Mouse (Mus musculus) megakaryocyte, adult 5-6 weeks (primary cell): Measurements from ENCODE around the gene Abhd17a. TPM values are rescaled to one million over a fixed set of nuclear protein-coding genes. Genes with fewer than 3 reads are reported as not detected.

Source experiments
- ATAC-seq: 2 replicates; pipeline ENCODE4 v1.8.0; 2016; ENCODE audit warnings: mild to moderate bottlenecking, inconsistent platforms; ENCODE audit not compliant: poor library complexity, severe bottlenecking
- total RNA-seq, 2 experiments: library from RNA; stranded (forward) in 1 of 2; stranded (reverse) in 1 of 2; fragments of 153-499, 151-499 nt in 1 of 2; fragments of 221-1000, 200-1000 nt in 1 of 2; gene quantifications; 2 replicates each; pipeline versions ENCODE4 v1.2.3 to v1.2.4; 2015 to 2017

The Abhd17a gene
- total RNA-seq, 2 experiments from 2014 or later, result 31.6 to 82.1 TPM

GRCm38 (mm10) chr10:80552364-80552763 lies 37.8 kb downstream of the Abhd17a start:
- ATAC-seq, result no peak

- no peak for ATAC-seq
These were observed 40.9 kb downstream of the Abhd17a start for GRCm38 (mm10) chr10:80549279-80549678.

- ATAC-seq, result peak; percentile 79
These were observed 41.6 kb downstream of the Abhd17a start for GRCm38 (mm10) chr10:80548428-80549006.

GRCm38 (mm10) chr10:80547539-80547938 lies 42.6 kb downstream of the Abhd17a start:
- no peak for ATAC-seq

- no peak for ATAC-seq
These were observed 43.2 kb downstream of the Abhd17a start for GRCm38 (mm10) chr10:80546945-80547344.

GRCm38 (mm10) chr10:80545590-80545989 lies 44.6 kb downstream of the Abhd17a start:
- no peak for ATAC-seq

GRCm38 (mm10) chr10:80543873-80544272 lies 46.3 kb downstream of the Abhd17a start:
- ATAC-seq, result no peak

GRCm38 (mm10) chr10:80539493-80539892 lies 50.6 kb downstream of the Abhd17a start:
- no peak for ATAC-seq

GRCm38 (mm10) chr10:80538710-80539394 lies 51.3 kb downstream of the Abhd17a start, which contains the start of gene Atp8b3:
Atp8b3 (minus strand) TSS chr10:80539124.
- peak; percentile 91 for ATAC-seq

- ATAC-seq, result no peak
These were observed 52.0 kb downstream of the Abhd17a start for GRCm38 (mm10) chr10:80538180-80538579.

- no peak for ATAC-seq
These were observed 54.4 kb downstream of the Abhd17a start for GRCm38 (mm10) chr10:80535711-80536110.

- peak; percentile 28; the same call in 1 of the 2 replicates for ATAC-seq
These were observed 55.1 kb downstream of the Abhd17a start for GRCm38 (mm10) chr10:80535071-80535470.

GRCm38 (mm10) chr10:80533704-80534103 lies 56.4 kb downstream of the Abhd17a start:
- ATAC-seq, result 0 out of 2 replicates have a peak, but pooled peaks have one; percentile 16

Other genes starting within 250 kb of the Abhd17a start
- gene Adamtsl5, start 241.9 kb downstream of the Abhd17a start, total RNA-seq (2015), result 0.07 TPM in 1 of 2 replicates, not detected in the other
- not detected in 2 replicates for gene Adamtsl5, start 241.9 kb downstream of the Abhd17a start, total RNA-seq (2017)
- not detected in 2 replicates for gene Plk5, start 233.9 kb downstream of the Abhd17a start, total RNA-seq (2015)
- gene Plk5, start 233.9 kb downstream of the Abhd17a start, total RNA-seq (2017), result not detected in 2 replicates
- 2.4 and 2.6 TPM in 2 replicates for gene Mex3d, start 202.7 kb downstream of the Abhd17a start, total RNA-seq (2015)
- gene Mex3d, start 202.7 kb downstream of the Abhd17a start, total RNA-seq (2017), result 2.6 and 5.0 TPM in 2 replicates
- gene Mbd3, start 190.8 kb downstream of the Abhd17a start, total RNA-seq (2015), result 38.8 and 40.6 TPM in 2 replicates
- 39.8 and 40.0 TPM in 2 replicates for gene Mbd3, start 190.8 kb downstream of the Abhd17a start, total RNA-seq (2017)
- gene Uqcr11, start 183.5 kb downstream of the Abhd17a start, total RNA-seq (2015), result 107 and 108 TPM in 2 replicates
- gene Uqcr11, start 183.5 kb downstream of the Abhd17a start, total RNA-seq (2017), result 122 and 129 TPM in 2 replicates
- 17.2 and 20.3 TPM in 2 replicates for gene Tcf3, start 156.7 kb downstream of the Abhd17a start, total RNA-seq (2015)
- 22.4 and 24.2 TPM in 2 replicates for gene Tcf3, start 156.7 kb downstream of the Abhd17a start, total RNA-seq (2017)
- gene Onecut3, start 95.5 kb downstream of the Abhd17a start, total RNA-seq (2015), result not detected in 2 replicates
- gene Onecut3, start 95.5 kb downstream of the Abhd17a start, total RNA-seq (2017), result not detected in 2 replicates
- not detected in 2 replicates for gene Atp8b3, start 51.2 kb downstream of the Abhd17a start, total RNA-seq (2015)
- gene Atp8b3, start 51.2 kb downstream of the Abhd17a start, total RNA-seq (2017), result not detected in 2 replicates
- 35.9 and 41.5 TPM in 2 replicates for gene Rexo1, start 28.8 kb downstream of the Abhd17a start, total RNA-seq (2015)
- 19.4 and 19.9 TPM in 2 replicates for gene Rexo1, start 28.8 kb downstream of the Abhd17a start, total RNA-seq (2017)
- gene Klf16, start 13.0 kb downstream of the Abhd17a start, total RNA-seq (2015), result 2.6 and 3.3 TPM in 2 replicates
- gene Klf16, start 13.0 kb downstream of the Abhd17a start, total RNA-seq (2017), result 3.9 and 5.3 TPM in 2 replicates
- 16.9 and 22.3 TPM in 2 replicates for gene Scamp4, start 12.5 kb upstream of the Abhd17a start, total RNA-seq (2015)
- 4.8 and 11.4 TPM in 2 replicates for gene Scamp4, start 12.5 kb upstream of the Abhd17a start, total RNA-seq (2017)
- 0.91 and 1.1 TPM in 2 replicates for gene Adat3, start 12.5 kb upstream of the Abhd17a start, total RNA-seq (2015)
- 3.8 TPM in 1 of 2 replicates, not detected in the other for gene Adat3, start 12.5 kb upstream of the Abhd17a start, total RNA-seq (2017)
- gene Gm49322, start 15.7 kb upstream of the Abhd17a start, total RNA-seq (2015), result 0.54 TPM in 1 of 2 replicates, not detected in the other
- gene Gm49322, start 15.7 kb upstream of the Abhd17a start, total RNA-seq (2017), result 0.15 and 0.89 TPM in 2 replicates
- 34.5 and 46.0 TPM in 2 replicates for gene Csnk1g2, start 32.5 kb upstream of the Abhd17a start, total RNA-seq (2015)
- 127 and 144 TPM in 2 replicates for gene Csnk1g2, start 32.5 kb upstream of the Abhd17a start, total RNA-seq (2017)
- gene Btbd2, start 66.7 kb upstream of the Abhd17a start, total RNA-seq (2015), result 8.4 and 10.3 TPM in 2 replicates
- 16.5 and 30.1 TPM in 2 replicates for gene Btbd2, start 66.7 kb upstream of the Abhd17a start, total RNA-seq (2017)
- 53.5 and 61.1 TPM in 2 replicates for gene Mknk2, start 87.8 kb upstream of the Abhd17a start, total RNA-seq (2015)
- gene Mknk2, start 87.8 kb upstream of the Abhd17a start, total RNA-seq (2017), result 63.3 and 74.8 TPM in 2 replicates
- gene Mob3a, start 111.6 kb upstream of the Abhd17a start, total RNA-seq (2015), result 61.8 and 72.0 TPM in 2 replicates
- gene Mob3a, start 111.6 kb upstream of the Abhd17a start, total RNA-seq (2017), result 65.0 and 77.3 TPM in 2 replicates
- 11.3 and 14.2 TPM in 2 replicates for gene Izumo4, start 111.8 kb upstream of the Abhd17a start, total RNA-seq (2015)
- 4.4 and 6.6 TPM in 2 replicates for gene Izumo4, start 111.8 kb upstream of the Abhd17a start, total RNA-seq (2017)
- gene Ap3d1, start 151.9 kb upstream of the Abhd17a start, total RNA-seq (2015), result 42.6 and 52.4 TPM in 2 replicates
- 48.6 and 62.0 TPM in 2 replicates for gene Ap3d1, start 151.9 kb upstream of the Abhd17a start, total RNA-seq (2017)
- 19.5 and 23.0 TPM in 2 replicates for gene Dot1l, start 164.9 kb upstream of the Abhd17a start, total RNA-seq (2015)
- 6.9 and 9.8 TPM in 2 replicates for gene Dot1l, start 164.9 kb upstream of the Abhd17a start, total RNA-seq (2017)
- gene Sf3a2, start 207.9 kb upstream of the Abhd17a start, total RNA-seq (2015), result 45.8 and 46.6 TPM in 2 replicates
- gene Sf3a2, start 207.9 kb upstream of the Abhd17a start, total RNA-seq (2017), result 13.1 and 20.4 TPM in 2 replicates
- 82.4 and 84.3 TPM in 2 replicates for gene Plekhj1, start 208.3 kb upstream of the Abhd17a start, total RNA-seq (2015)
- gene Plekhj1, start 208.3 kb upstream of the Abhd17a start, total RNA-seq (2017), result 35.5 and 43.5 TPM in 2 replicates
- not detected in 2 replicates for gene Amh, start 214.9 kb upstream of the Abhd17a start, total RNA-seq (2015)
- gene Amh, start 214.9 kb upstream of the Abhd17a start, total RNA-seq (2017), result not detected in 2 replicates
- not detected in 2 replicates for gene Jsrp1, start 223.2 kb upstream of the Abhd17a start, total RNA-seq (2015)
- gene Jsrp1, start 223.2 kb upstream of the Abhd17a start, total RNA-seq (2017), result not detected in 2 replicates
- gene Oaz1, start 236.3 kb upstream of the Abhd17a start, total RNA-seq (2015), result 1,171 and 1,242 TPM in 2 replicates
- 206 and 296 TPM in 2 replicates for gene Oaz1, start 236.3 kb upstream of the Abhd17a start, total RNA-seq (2017)